Mouse (Mus musculus) heart, postnatal 0 days (tissue): ENCODE results near the gene Setd2. TPM values are rescaled to one million over a fixed set of nuclear protein-coding genes. Genes with fewer than 3 reads are reported as not detected.

Experiments
- ATAC-seq: fragments of 200-750 bp; cut with Nextera tagmentation; 2 replicates; pipeline ENCODE4 v1.8.0; 2017; ENCODE audit warnings: low read depth, moderate number of reproducible peaks, moderate library complexity; ENCODE audit not compliant: insufficient read depth
- DNase-seq: peaks from one replicate; pipeline ENCODE4 v3.0.0-alpha.2; 2016; ENCODE audit warnings: low spot score
- H3K27ac ChIP-seq: fragments of 300-500 bp; sonication (generic); 2 replicates; pipeline ENCODE4 v1.5.1; 2014; ENCODE audit warnings: low read depth, mild to moderate bottlenecking
- H3K27me3 ChIP-seq: fragments of 300-500 bp; sonication (generic); 2 replicates; pipeline ENCODE4 v1.6.1; 2014; ENCODE audit warnings: low read length, mixed read lengths; ENCODE audit not compliant: control insufficient read depth, insufficient read depth
- H3K36me3 ChIP-seq: fragments of 300-500 bp; sonication (generic); replicated peaks from 2 replicates; pipeline ENCODE4 v1.6.1; 2014; ENCODE audit warnings: low read length, mixed read lengths; ENCODE audit not compliant: control insufficient read depth, insufficient read depth
- H3K4me1 ChIP-seq: fragments of 300-500 bp; sonication (generic); 2 replicates; pipeline ENCODE4 v1.6.1; 2014; ENCODE audit warnings: antibody characterized with exemption; ENCODE audit not compliant: control insufficient read depth, insufficient read depth
- H3K4me2 ChIP-seq: fragments of 300-500 bp; sonication (generic); 2 replicates; pipeline ENCODE4 v1.6.1; 2014; ENCODE audit warnings: low read depth, mild to moderate bottlenecking, low read length, moderate library complexity
- H3K4me3 ChIP-seq: fragments of 300-500 bp; sonication (generic); 2 replicates; pipeline ENCODE4 v1.5.1; 2014; ENCODE audit warnings: low read depth, low read length
- H3K9ac ChIP-seq: fragments of 300-500 bp; sonication (generic); replicated peaks from 2 replicates; pipeline ENCODE4 v1.6.1; 2014; ENCODE audit warnings: low read depth, low read length, mixed read lengths
- H3K9me3 ChIP-seq: fragments of 300-500 bp; sonication (generic); replicated peaks from 2 replicates; pipeline ENCODE4 v1.6.1; 2016; ENCODE audit warnings: low read length; ENCODE audit not compliant: control insufficient read depth
- CTCF ChIP-seq: IDR thresholded peaks from 2 replicates; pipeline ENCODE4 v1.5.1; 2016; ENCODE audit warnings: antibody characterized with exemption, control low read depth, low read depth
- EP300 ChIP-seq: IDR thresholded peaks from 2 replicates; pipeline ENCODE4 v1.6.1; 2016; ENCODE audit warnings: antibody characterized with exemption, low read depth
- WGBS: fragments of 180-500 bp; shearing (Covaris S2); extraction: QIAGEN DNeasy Blood & Tissue Kit; methylation state at CpG from one replicate; pipeline ENCODE4 v1.1.7; 2014; 5-methylcytosine and 5-hydroxymethylcytosine counted together
- polyA plus RNA-seq: library from polyadenylated mRNA; unstranded; fragments of >200 nt; fragmentation: Nextera tagmentation; extraction: Ambion mirVana; gene quantifications from 2 replicates; pipeline ENCODE4 v1.2.1, GENCODE M21; 2015
- total RNA-seq: library from RNA; depleted of rRNA; stranded (reverse); fragments of >200 nt; gene quantifications from 2 replicates; pipeline ENCODE4 v1.2.3, GENCODE M21; 2014; ENCODE audit warnings: low replicate concordance; rRNA removed

Gene Setd2
- total RNA-seq (27.5 and 33.2 TPM in 2 replicates), polyA plus RNA-seq (12.7 and 13.0 TPM in 2 replicates)

DNA sequence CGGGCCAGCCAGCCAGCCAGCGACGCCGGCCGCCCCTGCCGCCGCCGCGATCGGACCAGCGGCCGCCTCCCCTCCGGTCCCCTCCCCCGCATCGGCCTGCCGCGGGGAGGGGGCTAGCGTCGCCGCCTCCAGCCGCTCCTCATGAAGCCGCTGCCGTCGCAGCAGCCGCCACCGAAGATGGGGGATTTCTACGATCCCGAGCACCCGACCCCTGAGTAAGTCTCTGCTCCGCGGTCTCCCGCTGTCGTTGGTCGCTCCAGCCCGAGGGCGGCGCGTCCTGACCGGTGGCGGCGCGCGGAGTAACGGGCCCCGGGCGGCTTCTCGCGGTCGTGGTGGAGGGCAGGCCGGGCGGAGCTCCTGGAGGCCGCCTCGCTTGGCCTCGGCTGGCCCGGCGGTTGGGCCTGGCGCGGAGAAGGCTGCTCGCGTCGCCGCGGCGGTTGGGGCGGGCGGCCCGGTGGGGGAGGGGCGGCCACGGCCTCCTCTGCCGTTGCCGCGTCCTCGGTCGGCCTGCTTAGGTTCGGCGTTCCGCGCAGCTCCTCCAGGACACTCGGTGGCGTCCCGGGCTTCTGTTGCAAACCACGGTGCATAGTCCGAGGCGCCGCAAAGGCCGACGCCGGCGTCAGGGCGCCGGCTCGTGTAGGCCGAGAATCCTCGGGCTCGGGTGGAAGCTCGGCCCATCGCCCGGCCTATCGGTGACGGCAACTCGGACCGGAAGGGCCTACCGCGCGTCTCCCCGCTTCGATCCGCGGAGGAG is at the start of gene Setd2:
Gene Setd2 (plus strand): TSS at position 60 of the 754 bp plus-strand sequence.
- Histone ChIP-seq H3K4me3 (peak within 1 kb of the TSS; percentile 90), H3K9me3 (no peaks in the 10 kb centered on the region), H3K27ac (peak within 1 kb of the TSS; percentile 99), H3K9ac (peak within 1 kb of the TSS; percentile 98), H3K36me3 (0 out of 2 replicates have a peak, but pooled peaks cover 3% of the 10 kb centered on the region), H3K4me2 (peak within 1 kb of the TSS; percentile 80), H3K27me3 (no peaks in the 10 kb centered on the region), H3K4me1 (peaks cover 30% of the 10 kb centered on the region)
- TF ChIP-seq EP300 = peak; percentile 55; the same call in 1 of the 2 replicates
- TF ChIP-seq CTCF = no peak
- 0% methylated on average over 71 of the region's 109 CpGs for WGBS
- DNase-seq = peak; percentile 25
- peak; percentile 51 for ATAC-seq

DNA sequence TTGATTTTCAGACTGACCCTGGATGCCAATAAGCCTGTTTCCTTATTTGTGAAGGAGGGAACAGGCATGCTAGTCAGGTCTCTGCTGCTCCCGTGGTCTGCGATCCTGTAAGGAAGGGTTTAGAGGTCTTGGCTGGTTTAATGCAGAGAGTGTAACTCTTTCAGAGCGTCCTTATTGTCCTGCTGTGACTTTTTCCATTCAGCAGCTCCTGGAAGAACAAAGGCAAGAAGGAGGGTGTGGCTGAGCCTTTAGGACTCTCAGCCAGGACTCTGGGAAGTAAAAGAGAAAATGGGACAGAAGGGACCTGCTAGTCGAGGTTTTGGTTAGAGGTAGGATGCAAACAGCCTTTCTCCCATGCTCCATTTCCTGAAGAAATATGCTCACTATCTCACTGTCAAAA is 43.6 kb upstream of the Setd2 start:
- Histone ChIP-seq H3K27me3 (no peaks in the 10 kb centered on the region), H3K9ac (no peak overlapping the region), H3K36me3 (no peaks in the 10 kb centered on the region), H3K4me2 (no peak overlapping the region), H3K4me1 (no peaks in the 10 kb centered on the region), H3K9me3 (peaks cover 9% of the 10 kb centered on the region), H3K4me3 (no peak overlapping the region), H3K27ac (no peak overlapping the region)
- WGBS = 52% methylated on average over 4 of the region's 4 CpGs
- DNase-seq (no peak), ATAC-seq (no peak)
- TF ChIP-seq EP300 = no peak
- TF ChIP-seq CTCF = no peak

DNA sequence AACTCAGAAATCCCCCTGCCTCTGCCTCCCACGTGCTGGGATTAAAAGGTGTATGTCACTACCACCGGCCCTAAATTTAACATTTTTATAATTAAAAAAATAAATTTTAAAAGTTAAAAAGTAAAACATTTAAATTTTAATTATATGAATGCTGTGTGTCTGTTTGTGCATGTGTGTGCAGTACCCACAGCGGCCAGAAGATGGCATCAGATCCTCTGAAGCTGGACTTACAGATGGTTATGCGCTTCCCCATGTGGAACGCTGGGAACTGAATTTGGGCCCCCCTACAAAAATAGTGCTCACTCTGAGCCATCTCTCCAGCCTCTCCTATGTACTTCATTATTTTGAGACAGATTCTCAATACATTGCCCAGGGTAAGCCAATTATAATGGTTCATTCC is 41.5 kb upstream of the Setd2 start:
- Histone ChIP-seq H3K27ac (no peak overlapping the region), H3K9me3 (peaks cover 9% of the 10 kb centered on the region), H3K4me1 (no peaks in the 10 kb centered on the region), H3K27me3 (no peaks in the 10 kb centered on the region), H3K9ac (no peak overlapping the region), H3K4me2 (no peak overlapping the region), H3K4me3 (no peak overlapping the region), H3K36me3 (no peaks in the 10 kb centered on the region)
- ATAC-seq (no peak), DNase-seq (no peak)
- 59% methylated on average over 5 of the region's 5 CpGs for WGBS
- peak; percentile 27 for TF ChIP-seq CTCF
- TF ChIP-seq EP300 = no peak

DNA sequence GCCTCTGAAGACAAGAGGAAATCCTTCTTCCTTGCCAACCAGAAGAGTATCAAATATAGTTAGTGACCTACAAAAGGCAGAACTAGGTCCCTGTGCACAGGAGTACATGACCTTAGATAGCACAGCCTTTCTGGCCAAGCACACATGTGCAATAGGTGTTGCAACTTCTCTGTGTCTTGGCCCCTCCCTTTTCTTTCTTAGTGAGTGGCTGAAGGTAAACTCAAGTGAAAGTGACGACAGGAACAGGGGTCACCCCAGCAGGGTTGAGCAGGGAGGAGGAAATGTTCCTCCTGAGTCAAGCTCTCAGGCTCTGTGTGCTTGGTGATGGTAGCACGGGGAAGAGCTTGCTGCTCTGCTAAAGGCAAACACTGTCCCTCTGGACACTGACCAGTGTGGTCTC is 6.7 kb upstream of the Setd2 start:
- TF ChIP-seq CTCF = no peak
- TF ChIP-seq EP300 = no peak
- H3K4me1 ChIP-seq = no peaks in the 10 kb centered on the region
- H3K27ac ChIP-seq = no peak overlapping the region
- no peak for ATAC-seq
- H3K27me3 ChIP-seq = no peaks in the 10 kb centered on the region
- H3K4me2 ChIP-seq = no peak overlapping the region
- H3K36me3 ChIP-seq = no peaks in the 10 kb centered on the region
- 24% methylated on average over 2 of the region's 2 CpGs for WGBS
- H3K9ac ChIP-seq = no peak overlapping the region
- DNase-seq = no peak
- H3K9me3 ChIP-seq = no peaks in the 10 kb centered on the region
- no peak overlapping the region for H3K4me3 ChIP-seq

DNA sequence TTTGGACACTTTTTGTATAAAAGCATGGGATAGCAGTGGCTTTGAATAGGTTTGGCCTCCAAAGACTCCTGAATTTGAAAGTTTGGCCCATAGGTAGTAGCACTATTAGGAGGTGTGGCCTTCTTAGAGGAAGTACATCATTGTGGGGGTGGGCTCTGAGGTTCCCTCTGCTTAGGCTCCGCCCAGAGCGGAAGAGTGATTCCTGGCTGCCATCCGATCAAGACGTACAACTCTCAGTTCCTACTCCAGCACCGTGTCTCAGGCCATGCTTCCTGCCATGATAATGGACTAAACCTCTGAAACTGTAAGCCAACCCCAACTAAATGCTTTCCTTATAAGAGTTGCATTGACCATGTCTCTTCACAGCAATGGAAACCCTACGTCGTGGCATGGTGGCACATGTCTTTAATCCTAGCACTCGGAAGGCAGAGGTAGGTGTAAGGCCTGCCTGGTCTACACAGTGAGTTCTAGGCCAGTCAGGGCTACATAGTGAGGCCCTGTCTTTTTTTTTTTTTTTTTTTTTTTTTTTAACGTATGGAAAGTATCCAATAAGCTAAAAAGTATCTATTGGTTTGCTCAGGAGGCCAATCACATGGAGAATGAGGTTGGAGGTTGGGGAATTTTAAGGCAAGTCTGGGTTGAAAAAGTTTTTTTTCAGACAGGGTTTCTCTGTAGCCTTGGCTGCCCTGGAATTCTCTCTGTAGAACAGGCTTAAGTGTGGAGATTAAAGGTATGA is 3.2 kb upstream of the Setd2 start:
- H3K4me2 ChIP-seq = no peak overlapping the region
- WGBS = 61% methylated on average over 9 of the region's 9 CpGs
- no peak overlapping the region for H3K4me3 ChIP-seq

More for the DNA sequence above, 3.2 kb upstream of the Setd2 start:
- Histone ChIP-seq H3K27me3 (no peaks in the 10 kb centered on the region), H3K27ac (no peak overlapping the region), H3K9me3 (no peaks in the 10 kb centered on the region), H3K9ac (no peak overlapping the region), H3K4me1 (peaks cover 13% of the 10 kb centered on the region), H3K36me3 (no peaks in the 10 kb centered on the region)
- no peak for ATAC-seq
- DNase-seq = no peak
- no peak for TF ChIP-seq CTCF
- no peak for TF ChIP-seq EP300
